Mouse (Mus musculus): ENCODE measurements at regions not wholly inside any gene's neighbourhood (a gene's known extent, or its start where the extent isn't known, plus 50 kb on each side); places are given as distances from the start of the nearest gene placed in this dataset.
"Not testable (repeated sequence)": the region's sequence is repeated elsewhere in the genome, so short reads cannot be mapped to it uniquely, and the experiment has no call there.

- no peak for DNase-seq (ENCODE audit: low spot score)
Observed at GRCm38 (mm10) chr13:44453131-44453530, 276.1 kb upstream of the Jarid2 start.

- peak; percentile 46 for DNase-seq (ENCODE audit: low spot score)
Observed at GRCm38 (mm10) chr13:44454136-44454535, 275.1 kb upstream of the Jarid2 start.

- no peak for DNase-seq (ENCODE audit: low spot score)
Observed at GRCm38 (mm10) chr13:44455193-44455592, 274.1 kb upstream of the Jarid2 start.

GRCm38 (mm10) chr13:44458744-44459143 is 270.5 kb upstream of the Jarid2 start:
- DNase-seq (ENCODE audit: low spot score) = no peak

- DNase-seq (ENCODE audit: low spot score) = no peak
Observed at GRCm38 (mm10) chr13:44459148-44459547, 270.1 kb upstream of the Jarid2 start.

- DNase-seq (ENCODE audit: low spot score) = no peak
Observed at GRCm38 (mm10) chr13:44463675-44464074, 265.6 kb upstream of the Jarid2 start.

GRCm38 (mm10) chr13:44465567-44465966 is 263.7 kb upstream of the Jarid2 start:
- DNase-seq (ENCODE audit: low spot score) = no peak

GRCm38 (mm10) chr13:44468963-44469674 is 260.2 kb upstream of the Jarid2 start:
- no peak for DNase-seq (ENCODE audit: low spot score)

- DNase-seq (ENCODE audit: low spot score) = no peak
Observed at GRCm38 (mm10) chr13:44469675-44470074, 259.6 kb upstream of the Jarid2 start.

GRCm38 (mm10) chr13:44473200-44473599 is 256.1 kb upstream of the Jarid2 start:
- DNase-seq (ENCODE audit: low spot score) = no peak

GRCm38 (mm10) chr13:44476901-44477300 is 252.4 kb upstream of the Jarid2 start:
- no peak for DNase-seq (ENCODE audit: low spot score)

GRCm38 (mm10) chr13:44480128-44480527 is 249.1 kb upstream of the Jarid2 start:
- no peak for DNase-seq (ENCODE audit: low spot score)

GRCm38 (mm10) chr13:44482661-44483060 is 246.6 kb upstream of the Jarid2 start:
- DNase-seq (ENCODE audit: low spot score) = no peak

GRCm38 (mm10) chr13:44484582-44485329 is 244.5 kb upstream of the Jarid2 start:
- DNase-seq (ENCODE audit: low spot score) = no peak

GRCm38 (mm10) chr13:44490935-44491465 is 238.3 kb upstream of the Jarid2 start:
- DNase-seq (ENCODE audit: low spot score) = no peak

GRCm38 (mm10) chr13:44493884-44494283 is 235.4 kb upstream of the Jarid2 start:
- DNase-seq (ENCODE audit: low spot score) = no peak

GRCm38 (mm10) chr13:44495450-44495849 is 233.8 kb upstream of the Jarid2 start:
- no peak for DNase-seq (ENCODE audit: low spot score)

- DNase-seq (ENCODE audit: low spot score) = no peak
Observed at GRCm38 (mm10) chr13:44496596-44496995, 232.7 kb upstream of the Jarid2 start.

- not testable (repeated sequence) for DNase-seq (ENCODE audit: low spot score)
Observed at GRCm38 (mm10) chr13:44500896-44501295, 228.4 kb upstream of the Jarid2 start.

GRCm38 (mm10) chr13:44501777-44502321 is 227.4 kb upstream of the Jarid2 start:
- DNase-seq (ENCODE audit: low spot score) = peak; percentile 45

GRCm38 (mm10) chr13:44502612-44503256 is 226.5 kb upstream of the Jarid2 start:
- DNase-seq (ENCODE audit: low spot score) = no peak

- DNase-seq (ENCODE audit: low spot score) = peak; percentile 39
Observed at GRCm38 (mm10) chr13:44503257-44503950, 225.9 kb upstream of the Jarid2 start.

Measured in embryo, embryonic 10 days (tissue).